Mouse (Mus musculus): ENCODE measurements around the gene Hbq1a.
"Not testable (repeated sequence)": the region's sequence is repeated elsewhere in the genome, so short reads cannot be mapped to it uniquely, and the experiment has no call there.

GRCm38 (mm10) chr11:32283091-32283777, 16.6 kb upstream of the Hbq1a start, which contains the start of gene Hba-a1:
- not testable (repeated sequence) for TF ChIP-seq CTCF, EP300 (IDR thresholded peaks at IDR 0.05; ENCODE audit: low read depth)

Measured in heart, postnatal 0 days (tissue).